Mouse (Mus musculus) lung, adult 18-20 months (tissue): ENCODE results near the gene 1300017J02Rik.

ENCODE experiments used
- DNase-seq, 2 experiments: peaks; one replicate each; pipeline ENCODE4 v3.0.0; 2022; ENCODE audit warnings: mixed read lengths in 2 of 2

Gene 1300017J02Rik

DNA sequence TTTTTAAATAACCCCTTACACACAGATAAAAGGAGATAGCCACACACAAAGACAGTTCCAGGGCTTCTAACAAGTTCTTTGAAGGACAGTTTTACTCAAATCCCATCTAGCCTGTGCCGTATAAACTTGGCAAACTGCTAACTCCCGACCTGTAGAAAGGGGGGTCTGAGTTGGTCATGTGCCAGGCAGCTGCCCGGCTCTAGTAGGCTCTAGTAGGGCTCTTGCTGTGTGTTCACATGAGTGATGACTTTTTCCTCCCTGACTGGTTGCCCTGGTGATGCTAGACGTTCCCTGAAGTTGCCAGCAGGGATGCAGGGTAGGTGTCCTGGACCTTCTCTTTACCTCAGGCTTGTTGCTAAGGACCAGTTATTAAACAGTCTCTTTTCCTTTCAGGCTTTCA lies 33.8 kb downstream of the 1300017J02Rik start:
- DNase-seq: no peak

DNA sequence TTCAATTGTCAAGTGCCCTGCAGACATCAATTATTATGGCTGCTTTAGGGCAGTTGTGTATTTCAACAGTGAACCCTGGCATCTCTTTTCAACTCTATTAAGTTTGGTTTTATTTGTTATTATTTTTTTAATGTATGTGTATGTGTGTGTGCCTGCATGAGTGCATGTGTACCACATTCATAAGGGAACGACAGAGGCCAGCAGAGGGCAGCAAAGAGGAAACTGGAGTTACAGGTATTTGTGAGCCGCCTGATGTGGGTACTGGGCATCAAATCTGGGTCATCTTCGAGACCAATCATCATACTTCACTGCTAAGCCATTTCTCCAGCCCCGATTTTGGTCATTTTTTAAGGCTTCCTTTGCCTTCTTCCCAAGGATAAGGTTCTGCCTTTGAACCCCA lies 39.1 kb downstream of the 1300017J02Rik start:
- DNase-seq: no peak

DNA sequence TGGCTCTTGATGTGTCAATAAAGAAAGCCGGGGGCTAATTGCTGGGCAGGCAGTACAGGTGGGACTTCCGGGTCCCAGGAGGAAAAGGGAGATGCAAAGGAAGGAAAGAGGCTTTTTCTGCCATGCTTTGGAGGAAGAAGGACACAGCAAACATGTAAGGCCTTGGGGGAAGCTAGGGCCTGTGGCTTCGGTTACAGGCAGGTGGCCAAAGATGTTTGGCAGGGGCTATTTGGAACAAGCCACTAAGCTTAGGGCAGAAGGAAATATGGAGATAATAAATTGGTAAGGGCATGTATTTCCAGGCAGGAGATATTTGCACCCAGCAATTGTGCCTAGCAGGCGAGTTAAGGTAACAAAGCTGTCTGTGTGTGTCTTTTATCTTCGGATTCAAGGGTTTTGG lies 52.0 kb downstream of the 1300017J02Rik start:
- no peak for DNase-seq

GRCm38 (mm10) chr9:103248618-103249017 lies 56.3 kb downstream of the 1300017J02Rik start:
- DNase-seq: no peak

GRCm38 (mm10) chr9:103246526-103247168 lies 58.2 kb downstream of the 1300017J02Rik start:
- no peak for DNase-seq

DNA sequence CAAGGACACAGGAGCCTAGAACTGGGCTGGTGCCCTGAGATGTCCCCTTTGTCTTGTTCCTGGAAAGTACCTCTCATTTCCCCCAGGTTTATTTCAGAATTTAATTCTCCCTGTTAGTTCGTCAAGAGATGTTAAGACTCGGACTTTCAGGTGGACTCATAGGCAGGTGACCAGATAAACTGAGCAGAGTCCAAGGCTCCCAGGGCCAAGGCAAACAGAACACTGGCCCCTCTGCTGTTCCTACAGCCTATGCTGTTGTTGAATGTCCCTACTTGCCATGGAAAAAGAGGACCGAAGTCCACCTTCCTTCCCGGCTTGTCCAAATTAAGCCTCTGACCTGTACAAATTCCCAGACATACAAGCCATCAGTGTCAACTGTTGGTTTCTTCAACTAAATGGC lies 61.2 kb downstream of the 1300017J02Rik start:
- no peak for DNase-seq

DNA sequence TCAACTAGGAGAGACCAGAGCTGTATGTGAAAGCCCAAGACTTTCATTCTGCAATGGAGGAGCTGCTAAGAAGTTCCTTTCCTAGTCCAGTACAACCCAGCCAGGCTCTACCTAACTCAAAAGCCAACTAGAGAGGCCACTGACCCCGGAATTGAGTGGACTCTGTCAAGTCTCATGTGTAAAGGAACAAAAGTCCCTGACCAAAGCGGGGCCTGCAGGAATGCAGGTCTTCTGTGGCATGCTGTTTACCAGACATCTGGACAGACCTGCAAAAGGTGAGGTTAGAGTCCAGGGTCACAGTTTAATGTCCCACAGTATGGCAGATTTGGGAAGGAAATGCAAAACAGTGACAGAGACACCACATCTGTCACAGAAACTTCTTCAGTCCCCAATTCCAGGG lies 63.7 kb downstream of the 1300017J02Rik start:
- DNase-seq: no peak

DNA sequence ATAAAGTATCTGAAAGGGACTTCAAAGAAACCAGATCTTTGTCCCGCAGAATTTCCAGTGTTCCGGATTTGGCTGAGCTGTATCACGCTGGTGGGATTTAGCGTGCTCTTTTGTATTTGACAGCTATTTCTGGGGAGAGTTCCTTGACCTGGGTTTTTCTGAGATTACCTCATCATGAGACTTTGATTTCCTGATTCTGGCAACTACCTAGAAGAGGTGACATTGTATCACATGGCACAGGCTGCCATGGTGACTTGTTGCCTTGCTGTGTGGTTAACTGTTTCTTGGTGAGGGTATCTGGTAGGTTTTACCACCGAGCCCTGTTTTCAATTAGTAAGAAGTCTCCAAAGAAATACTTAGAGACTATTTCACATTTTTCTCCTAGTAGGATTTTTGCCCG lies 65.4 kb downstream of the 1300017J02Rik start:
- DNase-seq: no peak

GRCm38 (mm10) chr9:103234565-103235165 lies 70.2 kb downstream of the 1300017J02Rik start:
- DNase-seq: peak; percentile 64 to 65

- DNase-seq: peak; percentile 38 to 62
Observed at GRCm38 (mm10) chr9:103234059-103234458, 70.8 kb downstream of the 1300017J02Rik start.

- DNase-seq: no peak
Observed at GRCm38 (mm10) chr9:103233006-103233395, 71.9 kb downstream of the 1300017J02Rik start.

- DNase-seq: no peak
Observed at GRCm38 (mm10) chr9:103232232-103233005, 72.5 kb downstream of the 1300017J02Rik start.

DNA sequence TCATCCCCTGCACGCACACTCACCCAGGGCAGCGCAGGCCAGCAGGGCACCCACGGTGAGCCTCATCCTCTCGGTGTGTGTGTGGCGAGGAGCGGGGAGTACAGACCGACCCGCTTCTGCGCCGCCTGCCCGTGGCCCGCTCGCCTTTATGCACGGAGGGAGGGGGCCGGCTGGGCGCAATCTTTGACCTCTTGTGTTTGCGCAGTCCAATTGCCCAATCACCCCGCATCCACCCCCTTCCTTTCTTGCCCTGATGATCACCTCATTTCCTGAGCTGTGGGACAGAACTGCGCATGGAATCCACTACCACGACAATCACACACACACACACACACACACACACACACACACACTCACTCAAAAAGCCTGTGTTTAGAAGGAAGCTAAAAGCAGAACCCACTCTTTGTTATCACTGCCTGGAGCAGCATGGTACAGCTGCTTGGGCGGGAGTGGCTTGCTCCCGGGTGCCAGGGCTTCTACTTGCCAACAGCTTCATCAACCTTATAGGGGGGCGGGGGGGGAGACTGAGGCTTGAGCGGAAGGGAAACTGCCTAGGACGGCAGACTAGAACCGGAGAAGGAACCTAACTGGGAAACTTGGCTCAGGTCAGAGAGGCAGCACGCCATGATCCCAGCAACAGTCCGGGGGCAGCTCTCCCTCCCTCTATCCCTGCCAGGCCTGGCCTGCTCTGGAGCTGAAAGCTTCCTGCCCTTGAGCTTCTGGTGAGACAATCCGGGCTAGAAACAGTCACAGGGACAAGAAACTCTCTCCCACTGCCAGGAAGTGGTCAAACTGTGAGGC lies 74.5 kb downstream of the 1300017J02Rik start, which contains the start of the genes Gm20425 and Trf:
TSS of gene Gm20425 (minus strand) at position 157 of the 801 bp plus-strand sequence.
TSS of gene Trf (minus strand) at position 294 of the 801 bp plus-strand sequence.
- DNase-seq: peak; percentile 86 to 87

DNA sequence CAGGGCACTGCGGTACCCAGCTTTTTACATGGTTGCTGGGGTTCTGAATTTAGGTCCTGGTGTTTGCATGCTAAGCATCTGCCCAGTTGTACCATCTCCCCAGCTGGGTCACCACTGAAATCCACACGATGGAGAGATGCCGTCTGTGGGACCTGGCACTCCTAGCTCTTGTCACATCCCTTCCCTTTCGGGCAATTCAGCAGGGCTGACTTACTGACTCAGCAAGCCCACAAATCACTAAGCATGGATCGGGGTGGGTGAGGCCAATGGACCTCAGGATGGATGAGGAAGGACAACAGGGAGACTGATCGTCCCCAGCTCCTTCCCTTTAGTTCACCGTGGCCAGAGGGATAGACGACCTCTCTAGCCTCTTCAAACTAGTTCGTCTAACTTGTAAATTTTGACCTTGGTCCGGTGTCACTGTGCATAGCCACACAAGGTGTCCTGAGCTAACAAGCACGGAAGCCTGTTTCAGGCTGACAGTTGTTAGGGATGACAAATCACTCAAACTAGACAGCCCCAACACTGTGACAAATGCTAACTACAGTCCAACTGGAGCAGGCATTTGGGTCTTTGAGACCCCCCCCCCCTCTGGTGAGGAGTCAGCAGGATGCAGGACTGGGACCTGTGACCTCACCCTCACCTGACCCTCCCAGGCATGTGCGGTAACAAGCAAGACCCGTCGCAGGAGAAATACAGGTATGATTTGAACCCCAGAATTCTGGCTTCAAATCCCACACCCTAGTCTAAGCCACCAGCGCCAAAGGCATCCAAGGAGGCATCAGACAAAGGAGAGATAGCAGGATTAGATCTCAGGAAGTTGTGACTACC lies 75.6 kb downstream of the 1300017J02Rik start:
- DNase-seq: no peak

DNA sequence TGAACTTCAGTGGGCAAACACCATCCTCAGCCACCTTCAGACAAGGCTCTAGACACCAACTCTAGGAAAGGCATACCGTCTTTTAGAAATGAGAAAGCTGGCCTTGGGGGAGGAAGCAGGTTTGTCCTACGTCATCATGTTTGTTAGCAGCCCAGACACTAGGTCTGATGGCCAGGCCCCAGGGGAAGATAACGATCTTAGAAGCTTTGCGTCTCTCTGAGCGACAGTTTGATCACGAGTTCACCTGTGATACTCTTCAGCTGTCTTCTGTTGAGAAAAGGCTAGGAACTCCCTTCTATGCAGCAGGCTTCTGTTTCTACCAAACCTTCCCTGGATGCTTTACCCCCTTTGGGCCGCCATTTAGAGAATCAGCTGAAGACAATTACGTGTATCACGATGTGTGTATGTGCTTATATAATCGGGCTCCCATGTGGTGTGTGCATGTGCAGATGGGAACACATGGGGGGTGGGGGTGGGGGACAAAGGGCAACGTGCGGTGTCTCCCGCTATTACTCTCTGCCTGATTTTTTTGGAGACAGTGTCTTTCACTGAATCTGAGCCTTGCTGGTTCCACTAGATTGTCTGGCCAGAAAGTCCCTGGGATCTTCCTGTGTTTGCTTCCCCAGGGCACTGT lies 76.4 kb downstream of the 1300017J02Rik start:
- DNase-seq: no peak

- no peak for DNase-seq
Observed at GRCm38 (mm10) chr9:103227760-103228159, 77.1 kb downstream of the 1300017J02Rik start.

GRCm38 (mm10) chr9:103226806-103227205 lies 78.1 kb downstream of the 1300017J02Rik start:
- peak; percentile 35 to 40 for DNase-seq

DNA sequence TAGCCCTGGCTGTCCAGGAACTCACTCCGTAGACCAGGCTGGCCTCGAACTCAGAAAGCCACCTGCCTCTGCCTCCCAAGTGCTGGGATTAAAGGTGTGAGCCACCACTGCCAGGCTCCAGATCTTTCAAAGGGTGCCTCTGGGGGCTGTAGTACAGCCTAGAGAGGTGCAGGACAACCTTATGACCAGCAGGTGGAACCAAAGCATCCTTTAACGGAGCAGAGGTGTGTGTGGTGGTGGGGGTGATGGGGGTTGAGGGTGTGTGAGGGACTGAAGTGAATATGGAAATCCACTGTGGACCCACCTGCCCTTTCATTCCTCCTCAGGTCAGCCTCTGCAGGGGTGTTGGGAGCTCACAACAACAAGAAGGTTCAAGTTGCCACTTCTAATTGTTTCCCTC lies 79.4 kb downstream of the 1300017J02Rik start:
- DNase-seq: peak in 1 of 2 experiments; percentile 28

GRCm38 (mm10) chr9:103224721-103225120 lies 80.2 kb downstream of the 1300017J02Rik start:
- DNase-seq: no peak

DNA sequence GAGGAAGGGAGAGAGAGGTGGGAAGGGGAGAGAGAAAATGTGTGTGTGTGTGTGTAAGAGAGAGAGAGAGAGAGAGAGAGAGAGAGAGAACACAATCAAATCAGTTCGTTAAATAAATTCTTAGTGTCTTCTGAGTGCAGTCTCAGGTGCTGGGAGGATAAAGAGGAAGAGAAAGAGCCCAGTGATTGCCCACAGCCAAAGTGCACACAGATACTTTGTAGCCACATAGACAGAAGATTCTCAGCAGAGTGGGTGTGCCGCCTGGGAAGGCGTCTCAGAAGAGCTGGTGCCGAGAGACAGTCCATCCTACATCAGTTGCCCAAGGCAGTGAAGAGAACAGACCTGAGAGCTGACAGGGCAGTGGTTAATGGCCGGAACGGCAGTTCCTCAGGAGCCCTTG lies 90.6 kb downstream of the 1300017J02Rik start:
- no peak for DNase-seq

DNA sequence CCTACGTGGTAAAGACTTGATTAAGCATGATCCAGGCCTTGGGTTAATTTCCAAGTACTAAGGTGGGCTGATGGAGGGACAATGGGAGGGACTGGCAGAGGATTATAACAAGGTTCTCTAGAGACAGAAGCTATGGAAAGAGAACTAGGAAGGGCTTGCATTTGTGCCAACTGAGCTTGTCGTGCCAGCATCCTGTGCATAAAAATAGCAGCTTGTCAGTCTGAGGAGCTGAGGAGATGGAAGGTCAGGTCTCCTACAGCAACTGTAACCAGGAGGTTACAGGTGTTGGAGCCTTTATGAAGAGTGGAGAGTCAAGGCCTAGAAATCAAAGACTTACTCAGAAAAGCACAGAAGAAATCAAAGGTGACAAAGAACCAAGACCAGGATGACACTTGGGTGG lies 91.3 kb downstream of the 1300017J02Rik start:
- DNase-seq: no peak
